Mouse (Mus musculus) gastrocnemius, adult 8-10 months (tissue): ENCODE measurements around the gene Rxfp2. TPM values are rescaled to one million over a fixed set of nuclear protein-coding genes. Genes with fewer than 3 reads are reported as not detected.

Source experiments
- DNase-seq, 2 experiments: peaks; one replicate each; pipeline ENCODE4 v3.0.0; 2022; ENCODE audit warnings: low spot score in 2 of 2
- total RNA-seq, 4 experiments: library from RNA; stranded (reverse); gene quantifications; 2 replicates each; pipeline ENCODE4 v1.2.4; 2022

Rxfp2 gene
- total RNA-seq, 4 experiments from 2014 or later, result not detected

- no peak for DNase-seq
These were observed 18.4 kb downstream of the Rxfp2 start for GRCm38 (mm10) chr5:150036918-150037317.

- DNase-seq, result no peak
These were observed 26.1 kb downstream of the Rxfp2 start for GRCm38 (mm10) chr5:150044533-150044932.

GRCm38 (mm10) chr5:150046438-150046837 lies 28.0 kb downstream of the Rxfp2 start:
- DNase-seq, result no peak

- no peak for DNase-seq
These were observed 31.5 kb downstream of the Rxfp2 start for GRCm38 (mm10) chr5:150049946-150050345.

DNA sequence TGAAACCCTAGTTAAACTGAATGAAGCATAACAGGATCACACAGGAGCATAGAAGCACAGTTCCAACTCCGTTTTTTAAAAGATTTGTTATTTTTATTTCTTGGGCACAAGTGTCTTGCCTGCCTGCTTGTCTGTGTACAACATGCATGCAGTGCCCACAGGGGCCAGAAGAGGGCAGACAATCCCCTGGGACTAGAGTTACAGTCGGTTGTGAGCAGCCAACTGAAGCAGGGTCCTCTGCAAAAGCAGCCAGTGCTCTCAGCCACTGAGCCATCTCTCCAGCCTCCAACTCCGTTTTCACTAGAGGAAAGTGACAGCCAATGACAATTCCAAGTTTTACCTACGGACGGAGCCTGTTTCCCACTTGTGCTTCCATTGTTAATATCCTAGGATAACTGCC lies 33.4 kb downstream of the Rxfp2 start:
- no peak for DNase-seq

DNA sequence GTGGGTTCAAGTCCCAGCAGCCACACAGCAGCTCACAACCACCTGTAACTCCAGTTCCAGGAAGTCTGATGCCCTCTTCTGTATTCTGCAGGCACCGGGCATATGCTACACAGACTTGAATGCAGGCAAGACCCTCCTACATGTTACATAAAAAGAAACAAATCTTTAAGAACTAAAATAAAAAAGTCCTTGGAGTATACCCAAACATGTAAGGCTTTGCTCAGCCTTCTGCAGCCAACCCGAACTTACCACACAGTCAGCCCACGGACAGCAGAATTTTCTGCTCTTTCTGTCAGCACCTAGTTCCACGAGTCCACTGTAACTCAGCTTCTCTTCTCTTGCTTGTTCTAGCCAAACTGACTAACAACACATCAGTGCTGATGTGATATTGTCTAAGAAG lies 34.8 kb downstream of the Rxfp2 start:
- no peak for DNase-seq

DNA sequence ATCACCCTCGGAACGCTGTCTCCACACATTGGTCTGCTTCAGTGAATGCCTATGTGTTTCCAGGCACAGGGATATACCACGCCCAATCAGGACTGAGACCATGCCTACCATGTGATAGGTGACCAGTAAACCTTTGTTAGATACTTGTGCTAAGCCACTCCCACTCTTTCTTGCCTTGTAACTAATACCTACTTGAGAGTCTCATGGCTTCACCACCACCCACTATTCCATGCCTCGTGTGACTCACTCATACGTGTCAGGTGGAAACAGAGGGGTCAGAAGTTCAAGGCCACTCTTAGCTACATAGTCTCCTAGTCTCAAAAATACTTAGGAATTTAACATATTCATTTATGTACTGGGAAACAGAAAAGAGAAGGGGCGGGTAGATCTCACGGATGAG lies 35.5 kb downstream of the Rxfp2 start:
- DNase-seq, result no peak

DNA sequence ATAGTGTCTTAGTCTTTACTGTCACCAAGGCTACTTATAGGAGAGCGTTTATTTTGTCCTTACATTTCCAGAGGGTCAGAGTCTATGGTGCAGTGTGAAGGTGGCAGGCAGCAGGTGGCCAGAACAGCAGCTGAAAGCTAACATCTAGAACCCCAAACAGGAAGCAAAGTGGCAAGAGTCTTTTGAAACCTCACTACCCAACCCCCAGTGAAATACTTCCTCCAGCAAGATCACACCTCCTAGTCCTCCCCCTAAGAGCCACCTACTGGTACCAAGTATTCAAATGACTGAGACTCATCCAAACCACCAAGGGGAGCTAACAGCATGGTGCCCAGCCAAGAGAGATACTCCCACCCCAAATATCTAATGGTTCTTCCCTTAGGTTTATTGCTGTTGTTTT lies 36.8 kb downstream of the Rxfp2 start:
- DNase-seq, result no peak

DNA sequence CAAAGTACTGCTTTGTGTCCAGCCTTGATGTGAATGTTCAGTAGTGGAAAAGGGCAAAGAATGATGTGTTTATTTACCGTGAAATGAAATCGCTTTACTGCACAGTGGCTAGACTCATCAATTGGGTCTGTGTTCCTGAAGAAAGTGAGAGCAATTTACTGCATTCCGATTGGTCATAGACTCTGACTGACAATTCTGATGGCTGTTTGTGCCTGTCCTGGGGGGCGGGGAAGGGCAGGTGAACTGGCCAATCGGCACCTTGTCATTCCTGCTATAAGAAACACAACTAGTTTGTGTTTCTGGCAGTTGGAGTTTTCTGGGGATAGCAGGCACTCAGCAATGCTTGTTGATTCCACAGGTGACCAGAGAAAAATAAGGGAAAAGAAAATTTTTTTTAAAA lies 37.6 kb downstream of the Rxfp2 start:
- DNase-seq, result no peak

DNA sequence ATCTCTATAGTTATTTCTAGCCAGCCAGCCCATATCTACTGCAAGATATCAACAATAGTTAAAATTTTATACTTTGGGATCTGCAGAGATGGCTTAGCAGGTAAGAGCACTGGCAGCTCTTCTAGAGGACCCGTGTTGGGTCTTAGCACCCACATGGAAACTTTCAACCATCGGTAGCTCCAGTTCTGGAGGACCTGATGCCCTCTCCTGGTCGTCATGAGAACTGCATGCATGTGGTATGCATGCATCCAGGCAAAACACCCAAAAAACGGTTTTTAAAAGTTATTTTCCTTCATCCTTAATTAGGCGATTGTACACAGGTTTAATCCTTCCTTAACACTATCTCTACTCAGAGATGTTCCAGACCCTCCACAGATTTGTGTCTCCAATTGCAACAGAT lies 40.4 kb downstream of the Rxfp2 start:
- DNase-seq, result no peak

DNA sequence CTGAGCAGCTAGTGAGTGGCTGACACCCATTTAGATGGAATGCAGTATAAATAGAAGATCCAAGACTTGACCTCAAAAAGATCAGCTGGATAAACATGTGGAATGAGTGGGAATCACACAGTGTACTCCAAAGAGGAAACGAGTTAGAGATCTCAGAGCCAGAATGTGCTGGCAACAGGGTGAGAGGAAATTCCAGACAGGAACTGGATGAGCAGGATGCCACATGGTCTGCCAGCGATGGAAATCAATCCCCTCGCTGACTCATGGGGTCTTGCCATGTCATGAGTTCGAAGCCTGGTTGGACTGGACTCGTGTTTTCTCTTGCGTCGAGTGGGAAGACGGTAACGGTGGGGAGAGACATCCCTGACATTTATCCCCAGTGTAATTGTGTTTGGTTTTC lies 41.0 kb downstream of the Rxfp2 start:
- no peak for DNase-seq

- no peak for DNase-seq
These were observed 42.6 kb downstream of the Rxfp2 start for GRCm38 (mm10) chr5:150061086-150061485.

- no peak for DNase-seq
These were observed 45.8 kb downstream of the Rxfp2 start for GRCm38 (mm10) chr5:150064286-150064685.

GRCm38 (mm10) chr5:150070086-150070485 lies 51.6 kb downstream of the Rxfp2 start:
- DNase-seq, result no peak

DNA sequence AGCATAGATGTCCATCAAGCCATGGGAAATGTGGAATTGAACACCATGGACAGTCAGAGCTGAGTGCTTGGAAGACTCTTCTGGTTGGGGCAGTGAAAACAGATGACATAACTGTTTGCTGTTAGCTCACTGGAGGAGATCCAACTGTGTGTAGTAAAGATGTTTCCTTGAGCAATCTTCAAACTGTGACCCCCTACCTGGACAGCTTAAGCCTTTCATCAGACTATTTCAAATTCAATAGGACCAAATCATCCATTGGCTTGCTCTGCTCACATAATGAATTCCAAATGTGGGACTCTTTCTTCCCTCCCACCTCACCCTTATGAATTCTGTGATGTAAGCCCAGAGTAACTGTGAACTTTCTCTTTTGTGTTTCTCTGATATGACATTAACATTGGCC lies 53.3 kb downstream of the Rxfp2 start:
- DNase-seq, result no peak

- DNase-seq, result no peak
These were observed 61.7 kb downstream of the Rxfp2 start for GRCm38 (mm10) chr5:150079866-150080797.

DNA sequence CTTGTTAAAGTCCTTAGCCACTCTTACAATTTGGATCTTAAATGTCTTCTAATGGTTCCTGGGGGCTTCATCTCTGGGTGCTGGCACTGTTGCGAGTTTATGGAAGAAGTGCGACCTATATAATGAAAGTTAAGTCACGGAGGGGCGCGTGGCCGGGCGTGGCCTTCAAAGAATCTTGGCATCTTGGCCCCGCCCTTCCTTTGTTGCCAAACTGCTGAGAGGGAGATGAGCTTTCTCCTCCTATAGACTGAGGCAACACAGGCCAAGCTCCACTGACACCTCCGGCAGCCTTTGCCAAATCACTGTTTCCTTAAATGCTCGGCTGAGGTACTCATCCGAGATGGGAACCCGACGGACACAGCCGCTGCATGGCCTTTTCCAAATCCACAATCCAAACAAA lies 64.2 kb downstream of the Rxfp2 start:
- no peak for DNase-seq

DNA sequence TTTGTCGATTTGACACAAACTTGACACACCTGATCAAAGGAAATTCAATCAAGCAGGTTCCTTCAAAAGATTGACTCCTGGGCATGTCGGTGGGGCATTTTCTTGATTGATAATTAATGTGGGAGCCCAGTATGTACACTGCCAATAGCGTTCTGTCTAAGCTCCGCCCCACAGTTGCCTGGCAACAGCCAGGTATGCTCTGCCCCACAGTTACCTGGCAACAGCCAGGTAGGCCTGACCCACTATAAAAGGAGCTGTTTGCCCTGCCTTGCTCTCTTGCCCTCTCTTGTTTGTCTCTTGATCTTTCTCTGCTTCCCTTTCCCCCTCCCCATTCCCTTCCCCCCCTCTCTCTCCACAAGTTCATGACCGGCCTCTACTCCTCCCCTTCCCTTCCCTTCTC lies 64.7 kb downstream of the Rxfp2 start:
- DNase-seq, result no peak

- no peak for DNase-seq
These were observed 79.1 kb downstream of the Rxfp2 start for GRCm38 (mm10) chr5:150097620-150098019.

- DNase-seq, result no peak
These were observed 80.3 kb downstream of the Rxfp2 start for GRCm38 (mm10) chr5:150098754-150099153.

GRCm38 (mm10) chr5:150101789-150102188 lies 83.3 kb downstream of the Rxfp2 start:
- no peak for DNase-seq

DNA sequence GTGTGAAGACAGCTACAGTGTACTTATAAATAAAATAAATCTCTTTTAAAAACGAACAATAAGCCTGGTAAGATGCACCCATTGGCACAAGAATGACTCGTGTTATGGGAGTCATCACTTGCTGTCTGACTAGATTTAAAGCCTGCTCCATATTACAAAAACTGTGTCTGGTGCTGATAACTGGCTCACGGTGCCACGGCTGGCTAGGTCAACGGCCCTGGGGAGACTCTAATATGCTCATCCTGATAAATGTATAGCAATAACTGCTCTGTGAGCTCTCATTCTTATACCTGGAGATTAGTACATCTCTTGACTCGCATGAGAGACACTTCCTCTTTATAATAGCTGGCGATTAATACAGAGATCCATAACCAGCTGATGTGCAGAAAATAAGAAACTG lies 87.9 kb downstream of the Rxfp2 start:
- DNase-seq, result no peak

GRCm38 (mm10) chr5:150111236-150111635 lies 92.8 kb downstream of the Rxfp2 start:
- no peak for DNase-seq
